Mouse (Mus musculus) left cerebral cortex, adult 8-10 months (tissue): ENCODE results near the gene Ankrd2. TPM values are rescaled to one million over a fixed set of nuclear protein-coding genes. Genes with fewer than 3 reads are reported as not detected.

ENCODE experiments used
- DNase-seq, 2 experiments: peaks; one replicate each; pipeline ENCODE4 v3.0.0; 2022; ENCODE audit warnings: low spot score in 2 of 2
- total RNA-seq, 4 experiments: library from RNA; stranded (reverse); gene quantifications; 2 replicates each; pipeline ENCODE4 v1.2.4; 2022

The Ankrd2 gene
- total RNA-seq, 4 experiments from 2014 or later = 0.62 to 0.81 TPM; not detected in 2

DNA sequence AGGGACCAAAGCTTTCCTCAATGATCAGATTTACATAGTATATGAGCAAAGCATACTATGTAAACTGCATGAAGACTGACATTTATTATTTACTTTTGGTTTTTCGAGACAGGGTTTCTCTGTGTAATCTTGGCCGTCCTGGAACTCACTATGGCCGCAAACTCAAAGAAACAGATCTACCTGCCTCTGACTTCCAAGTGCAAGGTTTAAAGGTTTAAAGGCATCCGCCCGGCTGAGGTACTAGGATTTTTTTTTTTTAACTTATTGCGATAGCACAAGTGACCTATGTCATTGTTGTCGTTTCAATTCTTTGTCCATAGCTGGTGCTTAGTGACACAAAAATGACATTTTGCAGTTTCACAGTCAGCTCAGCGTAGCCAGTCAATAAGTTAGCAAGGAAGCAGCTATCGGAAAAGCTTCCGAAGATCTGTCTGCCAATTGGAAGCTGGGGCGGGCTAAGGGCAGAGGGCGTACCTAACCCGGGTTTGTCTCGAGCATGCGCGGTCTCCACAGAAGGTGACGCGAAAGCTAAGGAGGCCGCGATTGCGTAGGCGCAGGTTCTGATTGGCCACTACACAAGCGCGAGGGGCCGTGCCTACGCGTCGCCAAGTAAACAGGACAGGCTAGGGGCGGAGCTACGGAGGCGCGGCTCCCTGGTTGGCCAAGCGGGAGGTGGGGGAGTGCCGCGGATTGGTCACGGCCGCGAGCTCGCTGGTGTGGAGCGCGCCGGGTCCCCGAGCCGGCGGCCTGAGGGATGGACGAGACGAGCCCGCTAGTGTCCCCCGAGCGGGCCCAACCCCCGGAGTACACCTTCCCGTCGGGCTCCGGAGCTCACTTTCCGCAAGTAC lies 54.2 kb downstream of the Ankrd2 start, which contains the start of gene Pi4k2a:
Pi4k2a (plus strand) TSS at position 723 of the 848 bp plus-strand sequence.
- peak; percentile 95 to 100 for DNase-seq

DNA sequence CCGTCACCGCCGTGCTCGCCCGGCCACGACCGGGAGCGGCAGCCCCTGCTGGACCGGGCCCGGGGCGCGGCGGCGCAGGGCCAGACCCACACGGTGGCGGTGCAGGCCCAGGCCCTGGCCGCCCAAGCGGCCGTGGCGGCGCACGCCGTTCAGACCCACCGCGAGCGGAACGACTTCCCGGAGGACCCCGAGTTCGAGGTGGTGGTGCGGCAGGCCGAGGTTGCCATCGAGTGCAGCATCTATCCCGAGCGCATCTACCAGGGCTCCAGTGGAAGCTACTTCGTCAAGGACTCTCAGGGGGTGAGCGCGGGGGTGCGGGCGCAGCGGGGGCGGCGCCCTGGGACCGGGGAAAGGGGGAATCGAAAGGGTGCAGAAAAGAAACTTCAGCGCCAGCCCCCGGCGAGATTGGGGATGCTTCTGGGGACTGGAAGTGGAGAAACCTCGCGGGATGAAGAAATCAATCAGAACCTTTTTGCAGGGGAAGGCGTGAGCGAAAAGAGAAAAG lies 54.9 kb downstream of the Ankrd2 start:
- DNase-seq = peak in 1 of 2 experiments; percentile 28

Other genes with a start within 250 kb of the Ankrd2 start
- 1 to 10 TPM; 3.2 to 5.5 (median 3.8) TPM for gene Arhgap19, start 234.0 kb upstream of the Ankrd2 start, total RNA-seq
- 10 to 100 TPM; 18.5 to 22.1 (median 20.7) TPM for gene Frat1, start 206.0 kb upstream of the Ankrd2 start, total RNA-seq
- 1 to 10 TPM; 5.9 to 8.2 (median 6.5) TPM for gene Frat2, start 187.9 kb upstream of the Ankrd2 start, total RNA-seq
- gene Rrp12, start 139.8 kb upstream of the Ankrd2 start, total RNA-seq = 10 to 100 TPM; 30.1 to 33.4 (median 30.9) TPM
- gene Pgam1, start 124.1 kb upstream of the Ankrd2 start, total RNA-seq = 100 to 1,000 TPM; 554 to 587 (median 579) TPM
- gene Exosc1, start 102.6 kb upstream of the Ankrd2 start, total RNA-seq = 10 to 100 TPM; 26.0 to 31.7 (median 29.0) TPM
- gene Zdhhc16, start 102.5 kb upstream of the Ankrd2 start, total RNA-seq = 10 to 100 TPM; 38.1 to 43.7 (median 42.7) TPM
- 10 to 100 TPM; 29.3 to 43.8 (median 34.7) TPM for gene Mms19, start 54.8 kb upstream of the Ankrd2 start, total RNA-seq
- 10 to 100 TPM; 12.0 to 13.2 (median 12.5) TPM for gene Ubtd1, start 54.2 kb upstream of the Ankrd2 start, total RNA-seq
- 1 to 10 TPM; 4.8 to 6.0 (median 5.2) TPM for gene Hoga1, start 9.6 kb downstream of the Ankrd2 start, total RNA-seq
- 1 to 10 TPM in 1 of 4 experiments, under 1 TPM in 3; 0.36 to 1.2 (median 0.84) TPM for gene 4933411K16Rik, start 16.2 kb downstream of the Ankrd2 start, total RNA-seq
- gene Morn4, start 50.4 kb downstream of the Ankrd2 start, total RNA-seq = 10 to 100 TPM; 64.8 to 72.4 (median 68.3) TPM
- gene Pi4k2a, start 54.5 kb downstream of the Ankrd2 start, total RNA-seq = 10 to 100 TPM; 64.0 to 69.1 (median 66.9) TPM
- 10 to 100 TPM; 28.3 to 30.5 (median 29.8) TPM for gene Avpi1, start 93.1 kb downstream of the Ankrd2 start, total RNA-seq
- gene Marveld1, start 111.4 kb downstream of the Ankrd2 start, total RNA-seq = 10 to 100 TPM in 1 of 4 experiments, 1 to 10 TPM in 3; 8.7 to 10.2 (median 9.0) TPM
- 100 to 1,000 TPM in 1 of 4 experiments, 10 to 100 TPM in 3; 78.2 to 101 (median 83.5) TPM for gene Zfyve27, start 128.0 kb downstream of the Ankrd2 start, total RNA-seq
- 1 to 10 TPM; 1.9 to 4.1 (median 2.6) TPM for gene Sfrp5, start 166.3 kb downstream of the Ankrd2 start, total RNA-seq
- 100 to 1,000 TPM in 2 of 4 experiments, 10 to 100 TPM in 2; 89.8 to 107 (median 99.9) TPM for gene Golga7b, start 211.6 kb downstream of the Ankrd2 start, total RNA-seq